Mouse (Mus musculus) forebrain, embryonic 15.5 days (tissue): Measurements from ENCODE around the gene Panx3. TPM values are rescaled to one million over a fixed set of nuclear protein-coding genes. Genes with fewer than 3 reads are reported as not detected.

Source experiments
- ATAC-seq: fragments of 200-750 bp; cut with Nextera tagmentation; replicated peaks from 2 replicates; pipeline ENCODE4 v1.8.0; 2017; ENCODE audit warnings: mild to moderate bottlenecking, moderate TSS enrichment, moderate library complexity
- H3K27ac ChIP-seq: fragments of 300-500 bp; sonication (generic); replicated peaks from 2 replicates; pipeline ENCODE4 v1.5.1; 2015; ENCODE audit warnings: mild to moderate bottlenecking, inconsistent platforms
- H3K27me3 ChIP-seq: fragments of 300-500 bp; sonication (generic); 2 replicates; pipeline ENCODE4 v1.6.1; 2015; ENCODE audit warnings: inconsistent platforms
- H3K36me3 ChIP-seq: fragments of 300-500 bp; sonication (generic); 2 replicates; pipeline ENCODE4 v1.6.1; 2015; ENCODE audit warnings: mild to moderate bottlenecking, inconsistent platforms
- H3K4me1 ChIP-seq: fragments of 300-500 bp; sonication (generic); 2 replicates; pipeline ENCODE4 v1.6.1; 2015; ENCODE audit warnings: inconsistent platforms
- H3K4me2 ChIP-seq: fragments of 300-500 bp; sonication (generic); replicated peaks from 2 replicates; pipeline ENCODE4 v1.6.1; 2015; ENCODE audit warnings: mild to moderate bottlenecking, inconsistent platforms
- H3K4me3 ChIP-seq: fragments of 300-500 bp; sonication (generic); 2 replicates; pipeline ENCODE4 v1.5.1; 2015; ENCODE audit warnings: mild to moderate bottlenecking, inconsistent platforms
- H3K9ac ChIP-seq: fragments of 300-500 bp; sonication (generic); replicated peaks from 2 replicates; pipeline ENCODE4 v1.6.1; 2015; ENCODE audit warnings: mild to moderate bottlenecking, inconsistent platforms
- H3K9me3 ChIP-seq: fragments of 300-500 bp; sonication (generic); 2 replicates; pipeline ENCODE4 v1.6.1; 2016; ENCODE audit warnings: inconsistent platforms
- WGBS: fragments of 180-500 bp; shearing (Covaris S2); methylation state at CpG from one replicate; pipeline ENCODE4 v1.1.7; 2015; ENCODE audit warnings: mixed read lengths; 5-methylcytosine and 5-hydroxymethylcytosine counted together
- polyA plus RNA-seq: library from polyadenylated mRNA; unstranded; fragments of >200 nt; fragmentation: Nextera tagmentation; extraction: Ambion mirVana; gene quantifications from 2 replicates; pipeline ENCODE4 v1.2.1, GENCODE M21; 2015

The Panx3 gene
- not detected in 2 replicates for polyA plus RNA-seq

DNA sequence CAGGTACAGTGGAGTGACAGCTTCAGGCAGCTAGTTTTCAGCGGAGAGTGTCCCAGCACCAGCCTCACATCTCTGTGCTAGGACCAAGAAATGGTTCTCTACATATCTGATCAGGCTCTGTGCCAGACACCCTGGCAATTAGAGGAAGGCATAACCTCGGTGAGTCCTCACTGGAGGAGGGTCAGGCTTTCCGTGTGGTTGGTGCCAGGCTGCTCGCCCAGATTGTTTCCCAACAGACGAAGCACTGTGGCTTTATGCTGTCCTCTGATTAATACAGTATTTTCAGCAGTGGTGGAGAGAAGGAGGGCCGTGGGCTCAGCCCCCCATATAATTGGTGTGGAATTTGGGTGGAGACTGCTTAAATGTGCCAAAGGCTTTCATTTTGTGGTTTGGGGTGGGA lies at the start of gene Panx3:
Panx3 (minus strand) TSS at position 121 of the 400 bp plus-strand sequence.
- H3K4me1 ChIP-seq: no peaks in the 10 kb centered on the region
- H3K27me3 ChIP-seq: no peaks in the 10 kb centered on the region
- no peaks in the 10 kb centered on the region for H3K9me3 ChIP-seq
- WGBS: 62% methylated on average over 6 of the region's 6 CpGs
- no peak within 1 kb of the TSS for H3K27ac ChIP-seq
- H3K9ac ChIP-seq: no peak within 1 kb of the TSS
- H3K4me2 ChIP-seq: no peak within 1 kb of the TSS
- no peak for ATAC-seq
- no peak within 1 kb of the TSS for H3K4me3 ChIP-seq
- no peaks in the 10 kb centered on the region for H3K36me3 ChIP-seq

DNA sequence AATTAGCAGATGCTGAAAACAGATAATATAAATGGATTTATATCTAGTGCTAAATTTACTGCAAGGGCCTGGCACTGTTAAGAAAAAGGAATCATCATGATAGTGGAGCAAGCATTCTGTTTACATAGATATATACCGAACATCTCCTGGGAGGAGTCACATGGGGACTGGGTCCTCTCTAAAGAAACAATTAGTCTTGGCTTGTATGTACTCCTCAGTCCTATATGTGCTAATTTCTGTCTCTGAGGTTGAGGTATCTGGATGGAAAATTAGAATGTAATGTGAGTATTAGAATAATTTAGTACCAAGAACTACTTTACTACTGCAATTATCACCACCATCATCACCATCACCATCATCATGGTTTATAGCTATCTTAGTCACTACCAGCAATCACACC lies 47.1 kb upstream of the Panx3 start, which contains the start of gene Olfr160:
Olfr160 (minus strand) TSS at position 101 of the 400 bp plus-strand sequence.
- Histone ChIP-seq H3K27ac (no peak within 1 kb of the TSS), H3K4me3 (no peak within 1 kb of the TSS), H3K9ac (no peak within 1 kb of the TSS), H3K9me3 (no peaks in the 10 kb centered on the region), H3K36me3 (no peaks in the 10 kb centered on the region), H3K4me1 (no peaks in the 10 kb centered on the region), H3K27me3 (no peaks in the 10 kb centered on the region), H3K4me2 (no peak within 1 kb of the TSS)
- WGBS: 95% methylated on average over 1 of the region's 1 CpGs
- no peak for ATAC-seq

- Histone ChIP-seq H3K9me3 (no peaks in the 10 kb centered on the region), H3K4me1 (no peaks in the 10 kb centered on the region), H3K4me2 (no peak overlapping the region), H3K4me3 (no peak overlapping the region), H3K9ac (no peak overlapping the region), H3K27me3 (no peaks in the 10 kb centered on the region), H3K27ac (no peak overlapping the region), H3K36me3 (no peaks in the 10 kb centered on the region)
- 34% methylated on average over 5 of the region's 5 CpGs for WGBS
- ATAC-seq: peak; percentile 51; the same call in 1 of the 2 replicates
These were observed 21.1 kb upstream of the Panx3 start for GRCm38 (mm10) chr9:37689970-37690686.

- H3K4me1 ChIP-seq: no peaks in the 10 kb centered on the region
- ATAC-seq: 0 out of 2 replicates have a peak, but pooled peaks have one; percentile 38
- WGBS: 37% methylated on average over 3 of the region's 3 CpGs
- no peaks in the 10 kb centered on the region for H3K9me3 ChIP-seq
- H3K4me3 ChIP-seq: no peak overlapping the region
- H3K4me2 ChIP-seq: no peak overlapping the region
- no peak overlapping the region for H3K9ac ChIP-seq
- H3K27me3 ChIP-seq: no peaks in the 10 kb centered on the region
- no peaks in the 10 kb centered on the region for H3K36me3 ChIP-seq
- H3K27ac ChIP-seq: no peak overlapping the region
These were observed 18.9 kb upstream of the Panx3 start for GRCm38 (mm10) chr9:37687941-37688303.

GRCm38 (mm10) chr9:37687288-37687940 lies 18.4 kb upstream of the Panx3 start:
- H3K4me2 ChIP-seq: no peak overlapping the region
- H3K27ac ChIP-seq: no peak overlapping the region
- H3K4me1 ChIP-seq: no peaks in the 10 kb centered on the region
- H3K4me3 ChIP-seq: no peak overlapping the region
- H3K27me3 ChIP-seq: no peaks in the 10 kb centered on the region
- H3K36me3 ChIP-seq: no peaks in the 10 kb centered on the region
- ATAC-seq: 0 out of 2 replicates have a peak, but pooled peaks have one; percentile 64
- WGBS: 63% methylated on average over 3 of the region's 3 CpGs
- H3K9me3 ChIP-seq: no peaks in the 10 kb centered on the region
- no peak overlapping the region for H3K9ac ChIP-seq

GRCm38 (mm10) chr9:37681123-37681522 lies 12.1 kb upstream of the Panx3 start:
- no peaks in the 10 kb centered on the region for H3K4me1 ChIP-seq
- no peak overlapping the region for H3K4me2 ChIP-seq
- no peak overlapping the region for H3K9ac ChIP-seq
- H3K27ac ChIP-seq: no peak overlapping the region
- ATAC-seq: no peak
- H3K4me3 ChIP-seq: no peak overlapping the region
- H3K27me3 ChIP-seq: no peaks in the 10 kb centered on the region
- no peaks in the 10 kb centered on the region for H3K36me3 ChIP-seq
- no peaks in the 10 kb centered on the region for H3K9me3 ChIP-seq
- WGBS: 93% methylated on average over 1 of the region's 1 CpGs

- no peak overlapping the region for H3K9ac ChIP-seq
- no peak overlapping the region for H3K4me2 ChIP-seq
- H3K4me1 ChIP-seq: 0 out of 2 replicates have a peak, but pooled peaks cover 4% of the 10 kb centered on the region
- H3K36me3 ChIP-seq: no peaks in the 10 kb centered on the region
- H3K27me3 ChIP-seq: no peaks in the 10 kb centered on the region
- WGBS: 64% methylated on average over 4 of the region's 4 CpGs
- no peak overlapping the region for H3K4me3 ChIP-seq
- no peaks in the 10 kb centered on the region for H3K9me3 ChIP-seq
- ATAC-seq: no peak
- H3K27ac ChIP-seq: no peak overlapping the region
These were observed 6.3 kb upstream of the Panx3 start for GRCm38 (mm10) chr9:37675287-37675686.

- no peak for ATAC-seq
- no peak overlapping the region for H3K9ac ChIP-seq
- WGBS: 91% methylated on average over 3 of the region's 3 CpGs
- H3K27ac ChIP-seq: no peak overlapping the region
- H3K4me3 ChIP-seq: no peak overlapping the region
- H3K9me3 ChIP-seq: no peaks in the 10 kb centered on the region
- no peaks in the 10 kb centered on the region for H3K27me3 ChIP-seq
- H3K4me2 ChIP-seq: no peak overlapping the region
- no peaks in the 10 kb centered on the region for H3K36me3 ChIP-seq
- H3K4me1 ChIP-seq: 0 out of 2 replicates have a peak, but pooled peaks cover 3% of the 10 kb centered on the region
These were observed 1.2 kb upstream of the Panx3 start for GRCm38 (mm10) chr9:37670261-37670660.

GRCm38 (mm10) chr9:37669678-37670077 lies 643 bp upstream of the Panx3 start:
- no peaks in the 10 kb centered on the region for H3K4me1 ChIP-seq
- H3K36me3 ChIP-seq: no peaks in the 10 kb centered on the region
- H3K27ac ChIP-seq: no peak overlapping the region
- H3K27me3 ChIP-seq: no peaks in the 10 kb centered on the region
- no peak for ATAC-seq
- no peaks in the 10 kb centered on the region for H3K9me3 ChIP-seq
- WGBS: 75% methylated on average over 4 of the region's 4 CpGs
- H3K4me2 ChIP-seq: no peak overlapping the region
- H3K4me3 ChIP-seq: no peak overlapping the region
- H3K9ac ChIP-seq: no peak overlapping the region

GRCm38 (mm10) chr9:37666045-37666444 lies 3.0 kb downstream of the Panx3 start:
- no peak overlapping the region for H3K27ac ChIP-seq
- no peak overlapping the region for H3K4me2 ChIP-seq
- H3K27me3 ChIP-seq: no peaks in the 10 kb centered on the region
- ATAC-seq: no peak
- H3K9me3 ChIP-seq: no peaks in the 10 kb centered on the region
- no peak overlapping the region for H3K9ac ChIP-seq
- no peaks in the 10 kb centered on the region for H3K4me1 ChIP-seq
- 78% methylated on average over 7 of the region's 7 CpGs for WGBS
- no peaks in the 10 kb centered on the region for H3K36me3 ChIP-seq
- no peak overlapping the region for H3K4me3 ChIP-seq

DNA sequence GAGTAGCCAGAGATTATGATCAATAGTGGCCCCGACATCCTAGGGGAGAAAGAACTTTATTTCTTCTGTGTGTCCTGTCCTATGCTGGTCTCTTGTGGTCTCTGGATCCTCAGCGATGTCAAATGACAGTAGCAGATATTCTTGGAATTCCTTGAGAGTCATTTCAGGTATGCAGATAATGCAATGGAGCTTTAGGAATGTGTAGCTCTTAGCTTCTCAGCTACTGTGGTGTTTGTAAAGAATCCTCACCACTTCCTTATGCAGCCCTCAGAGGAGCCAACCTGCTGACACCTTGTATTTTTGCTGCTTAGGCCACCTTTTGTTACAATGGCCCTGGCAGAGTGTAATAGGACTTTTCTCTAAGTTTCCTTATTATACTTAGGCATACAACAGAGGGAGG lies 4.4 kb downstream of the Panx3 start:
- 91% methylated on average over 2 of the region's 2 CpGs for WGBS
- Histone ChIP-seq H3K4me3 (no peak overlapping the region), H3K27ac (no peak overlapping the region), H3K27me3 (no peaks in the 10 kb centered on the region), H3K4me2 (no peak overlapping the region), H3K36me3 (no peaks in the 10 kb centered on the region), H3K9ac (no peak overlapping the region), H3K9me3 (no peaks in the 10 kb centered on the region), H3K4me1 (no peaks in the 10 kb centered on the region)
- ATAC-seq: no peak

- Histone ChIP-seq H3K27ac (no peak overlapping the region), H3K4me3 (no peak overlapping the region), H3K9me3 (no peaks in the 10 kb centered on the region), H3K27me3 (no peaks in the 10 kb centered on the region), H3K4me1 (no peaks in the 10 kb centered on the region), H3K36me3 (no peaks in the 10 kb centered on the region), H3K4me2 (no peak overlapping the region), H3K9ac (no peak overlapping the region)
- ATAC-seq: no peak
- WGBS: 81% methylated on average over 1 of the region's 1 CpGs
These were observed 5.8 kb downstream of the Panx3 start for GRCm38 (mm10) chr9:37663210-37663609.
